Mouse (Mus musculus) heart, adult 9 months (tissue): ENCODE measurements around the gene Ckap5.

Experiments
- DNase-seq, 2 experiments: peaks; one replicate each; pipeline ENCODE4 v3.0.0; 2022; ENCODE audit warnings: low spot score in 2 of 2

Ckap5 gene

GRCm38 (mm10) chr2:91652863-91653262 is 126.3 kb downstream of the Ckap5 start:
- no peak for DNase-seq

- no peak for DNase-seq
Measured at GRCm38 (mm10) chr2:91655388-91655787, 128.8 kb downstream of the Ckap5 start.

- DNase-seq = no peak
Measured at GRCm38 (mm10) chr2:91655827-91656226, 129.3 kb downstream of the Ckap5 start.

- no peak for DNase-seq
Measured at GRCm38 (mm10) chr2:91656774-91657173, 130.2 kb downstream of the Ckap5 start.

GRCm38 (mm10) chr2:91659657-91660056 is 133.1 kb downstream of the Ckap5 start:
- no peak for DNase-seq

- no peak for DNase-seq
Measured at GRCm38 (mm10) chr2:91660981-91661380, 134.4 kb downstream of the Ckap5 start.

GRCm38 (mm10) chr2:91664780-91665179 is 138.2 kb downstream of the Ckap5 start:
- no peak for DNase-seq

GRCm38 (mm10) chr2:91666386-91666910 is 139.9 kb downstream of the Ckap5 start:
- DNase-seq = no peak

- no peak for DNase-seq
Measured at GRCm38 (mm10) chr2:91667747-91668146, 141.2 kb downstream of the Ckap5 start.

- no peak for DNase-seq
Measured at GRCm38 (mm10) chr2:91669326-91669725, 142.8 kb downstream of the Ckap5 start.

GRCm38 (mm10) chr2:91670038-91670437 is 143.5 kb downstream of the Ckap5 start:
- DNase-seq = no peak
